Mouse (Mus musculus) right cerebral cortex, adult 2 months (tissue): ENCODE data around the gene Cadm1.

ENCODE experiments used
- DNase-seq, 2 experiments: peaks; one replicate each; pipeline ENCODE4 v3.0.0; 2021 to 2022; ENCODE audit warnings: low spot score in 2 of 2

Cadm1 gene

DNA sequence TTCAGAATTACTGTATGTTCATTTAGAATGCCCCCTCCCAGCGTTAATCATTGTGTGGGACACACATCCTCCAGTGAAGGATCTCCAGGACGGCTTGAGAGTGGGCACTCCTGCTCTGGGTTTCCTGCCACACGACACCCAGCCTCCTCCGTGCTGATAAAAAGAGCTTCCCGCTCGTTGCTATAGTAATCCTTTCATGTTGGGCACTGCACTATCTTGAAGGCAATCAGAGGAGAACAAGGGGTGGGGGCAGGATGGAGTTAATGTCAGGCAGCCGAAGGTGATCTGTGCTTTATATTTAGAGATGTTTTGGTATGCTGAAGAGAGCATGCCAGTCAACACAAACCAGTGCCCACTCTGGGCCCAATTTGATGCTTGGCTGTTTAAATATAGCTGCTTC, 209.3 kb downstream of the Cadm1 start:
- peak; percentile 63 to 68 for DNase-seq

DNA sequence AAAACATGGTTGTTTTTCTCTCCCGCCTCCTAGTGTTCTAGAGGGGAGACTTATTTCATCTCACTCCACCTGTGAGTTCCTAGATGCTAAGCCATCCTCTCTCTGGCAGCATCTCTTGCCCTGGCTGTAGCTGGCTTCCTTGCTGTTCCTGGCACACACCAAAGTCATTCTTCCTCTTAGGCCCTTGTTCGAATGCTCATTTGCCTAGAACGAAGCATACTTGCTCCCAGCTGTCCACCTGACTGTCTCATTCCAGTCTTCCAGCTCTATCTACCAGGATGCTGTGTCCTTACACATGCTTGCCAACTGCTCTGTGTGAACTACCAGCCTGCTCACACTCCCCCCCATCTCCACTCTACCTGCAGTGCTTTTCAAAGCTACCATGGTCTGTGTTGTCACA, 211.8 kb downstream of the Cadm1 start:
- DNase-seq = no peak

DNA sequence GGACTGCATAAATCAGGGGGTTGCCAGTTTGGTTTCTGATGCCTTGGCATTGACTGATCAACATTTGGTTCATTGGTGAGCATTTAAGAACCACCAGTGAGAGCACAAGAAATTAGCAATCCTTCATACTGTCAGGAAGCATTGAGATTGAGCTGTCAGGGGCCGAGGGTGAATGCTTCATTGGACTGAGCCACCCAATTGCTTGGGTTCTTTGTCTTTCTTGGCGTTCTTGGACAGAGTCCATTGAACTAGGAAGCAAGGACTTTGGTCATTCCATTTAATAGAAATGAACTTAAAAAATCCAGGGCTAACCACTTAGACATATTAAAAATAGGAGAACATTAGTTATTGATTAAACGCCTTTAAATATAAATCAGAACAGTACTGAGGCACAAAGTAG, 214.9 kb downstream of the Cadm1 start:
- no peak for DNase-seq

DNA sequence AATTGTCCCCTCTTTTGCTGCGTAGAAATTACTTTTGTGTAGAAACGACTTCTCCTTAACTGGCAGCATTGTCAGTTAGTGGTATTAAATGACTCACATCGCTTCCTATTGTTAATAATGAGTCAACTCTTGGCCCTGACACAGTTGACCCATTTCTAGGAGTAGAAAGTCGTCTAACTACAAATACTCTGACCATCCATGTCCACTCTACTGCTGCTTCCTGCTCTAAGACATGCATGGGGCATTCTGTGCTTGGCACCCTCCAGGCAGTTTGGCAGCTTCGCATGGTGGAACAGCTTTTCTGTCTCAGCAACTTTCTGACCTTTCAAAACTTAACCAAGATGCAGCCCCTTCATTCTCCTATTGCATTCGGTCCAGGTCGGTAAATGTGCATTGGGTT, 215.7 kb downstream of the Cadm1 start:
- no peak for DNase-seq

DNA sequence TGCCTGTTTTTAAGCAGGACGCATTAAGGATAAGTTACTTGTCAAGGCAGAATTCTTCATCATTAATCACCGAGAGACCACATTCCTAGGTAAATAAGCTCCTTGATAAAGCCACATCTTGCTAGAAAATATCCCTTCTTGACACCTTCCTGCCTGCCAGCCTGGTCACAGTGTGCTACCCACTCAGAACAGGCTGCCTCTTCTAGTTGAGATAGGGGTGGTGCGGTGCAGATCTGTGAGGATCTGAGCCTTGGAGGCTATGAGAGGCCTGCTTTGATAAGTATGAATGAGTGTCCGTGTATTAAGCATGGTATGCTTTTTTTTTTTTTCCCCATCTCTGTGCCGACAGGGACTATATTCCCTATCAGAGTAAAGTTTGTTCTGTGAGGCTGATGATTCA, 219.2 kb downstream of the Cadm1 start:
- no peak for DNase-seq

DNA sequence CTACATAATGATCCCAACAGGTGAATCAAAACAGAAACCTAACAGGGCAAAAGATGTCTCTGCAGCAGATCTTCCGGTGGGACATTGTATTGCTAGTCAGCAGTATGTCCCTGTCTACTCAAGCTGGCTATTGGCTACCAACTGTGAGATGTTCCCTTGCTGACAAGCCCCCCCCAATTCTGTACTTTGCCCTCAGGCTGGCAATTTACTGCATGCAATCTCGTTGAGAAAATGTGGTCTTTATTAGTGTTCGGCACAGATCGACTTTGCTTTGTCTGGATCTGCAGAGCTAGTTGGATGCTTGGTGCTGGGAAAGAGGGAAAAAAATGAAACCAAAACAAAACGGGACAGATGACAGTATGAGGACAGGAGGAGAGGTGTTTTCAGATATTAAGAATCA, 222.5 kb downstream of the Cadm1 start:
- no peak for DNase-seq

DNA sequence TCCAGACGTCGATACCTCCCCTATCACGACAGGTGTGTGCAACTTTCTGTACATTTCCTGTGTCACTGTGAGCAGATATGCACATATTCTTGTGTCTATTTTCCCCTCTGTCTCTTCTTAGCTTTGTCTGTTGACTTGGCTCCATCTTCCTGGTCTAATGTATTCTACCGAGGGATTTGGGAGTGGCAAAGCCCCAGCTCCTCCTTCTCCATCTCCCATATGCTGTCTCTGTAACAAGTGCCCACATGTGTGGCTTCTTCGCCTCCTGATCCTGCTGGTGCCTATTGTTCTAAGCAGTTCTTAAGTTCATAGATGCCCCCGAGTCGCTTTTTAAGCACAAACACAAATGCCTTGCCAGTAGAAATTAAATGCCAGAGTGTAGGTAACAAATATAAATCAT, 223.2 kb downstream of the Cadm1 start:
- DNase-seq = no peak

DNA sequence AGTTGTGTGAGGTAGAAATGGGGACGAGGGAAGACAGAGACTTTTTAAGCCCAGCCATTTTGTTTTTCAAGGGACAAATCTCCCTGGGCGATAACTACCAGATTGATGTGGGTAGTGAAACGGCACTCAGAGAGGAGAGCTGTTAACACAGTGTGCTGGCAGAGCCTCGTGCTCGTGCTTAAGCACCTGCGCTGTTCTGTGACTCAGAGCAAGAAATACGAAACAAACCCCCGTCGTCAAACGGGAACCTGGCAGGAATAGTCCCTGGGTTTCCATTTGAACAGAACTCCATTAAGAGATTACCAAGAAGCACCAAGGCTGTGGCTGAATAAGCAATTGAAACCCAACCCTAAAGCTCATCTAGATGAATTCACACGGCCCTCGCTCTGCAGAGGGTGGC, 225.1 kb downstream of the Cadm1 start:
- DNase-seq = peak; percentile 76 to 81

DNA sequence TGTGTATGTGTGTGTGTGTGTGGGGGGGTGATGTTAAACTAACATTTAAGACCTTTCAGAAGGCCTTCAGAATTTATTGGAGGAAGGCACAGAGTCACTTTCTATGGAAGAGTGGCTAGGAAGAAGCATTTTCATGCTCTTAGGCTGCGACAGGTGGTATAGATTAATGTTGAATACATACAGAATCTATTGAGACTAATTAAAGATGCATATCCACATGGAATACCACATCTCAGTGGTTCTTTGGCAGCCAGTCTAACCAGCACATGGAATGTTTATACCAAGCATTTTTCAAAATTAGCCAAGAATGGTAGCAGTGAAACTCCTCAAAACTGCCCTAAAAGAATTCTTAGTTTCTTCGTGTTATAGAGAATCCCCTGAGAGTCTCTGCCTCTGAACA, 227.8 kb downstream of the Cadm1 start:
- DNase-seq = no peak

DNA sequence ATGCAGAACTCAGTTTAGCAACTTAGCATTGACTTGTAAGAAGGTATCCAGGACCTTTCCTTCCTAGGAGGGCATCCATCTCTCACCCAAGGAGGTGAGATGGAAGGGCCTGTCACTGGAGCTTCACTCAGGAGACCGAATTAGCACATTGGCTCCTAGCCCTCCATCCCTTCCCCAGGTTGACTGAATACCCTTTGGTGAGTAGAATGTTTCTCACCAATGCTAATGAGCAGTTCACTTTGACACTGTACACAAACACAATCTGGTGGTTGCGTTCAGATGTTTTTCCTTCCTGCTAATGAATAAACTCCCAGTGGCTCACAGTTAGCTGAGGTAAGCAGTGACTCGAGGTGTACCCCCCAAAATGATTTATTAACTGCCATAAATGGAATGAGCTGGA, 228.3 kb downstream of the Cadm1 start:
- no peak for DNase-seq

DNA sequence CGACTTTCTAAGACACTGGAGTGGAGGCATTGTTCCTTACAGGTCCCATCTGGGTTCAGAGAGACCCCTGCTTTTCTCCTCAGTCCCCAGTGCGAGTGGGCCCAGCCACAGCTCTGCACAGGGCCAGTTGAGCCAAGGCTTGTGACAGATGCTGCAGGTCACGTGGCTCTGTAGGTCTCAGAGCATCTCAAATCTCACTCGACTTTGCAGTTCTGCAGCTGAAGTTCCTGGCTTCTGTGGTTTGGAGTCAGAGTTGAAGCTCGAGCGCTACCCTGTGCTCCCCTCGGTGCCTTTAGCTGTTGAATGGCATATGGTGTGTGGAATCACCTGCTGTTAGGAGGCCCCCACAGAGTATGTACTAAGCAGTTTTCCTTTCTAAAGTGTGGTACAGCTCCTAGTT, 229.8 kb downstream of the Cadm1 start:
- DNase-seq = no peak

DNA sequence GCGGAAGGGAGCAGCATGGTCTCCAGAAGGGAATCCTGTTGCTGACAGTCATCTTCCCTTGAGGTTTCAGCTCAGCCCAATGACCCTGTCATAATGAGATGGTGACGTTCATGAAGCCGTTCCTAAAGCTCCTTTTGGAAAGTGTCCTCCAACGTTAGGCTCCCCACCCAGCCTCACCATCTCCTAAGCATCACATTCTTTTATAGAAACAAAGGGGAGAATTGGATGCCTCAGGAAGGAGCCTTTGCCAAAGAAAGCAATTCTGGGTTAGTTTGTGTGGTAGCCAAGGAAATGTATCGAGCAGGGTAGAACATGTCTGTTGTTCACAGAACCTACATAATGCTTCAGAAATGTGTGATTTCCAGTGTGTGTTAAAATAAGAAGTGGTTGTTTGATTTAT, 231.6 kb downstream of the Cadm1 start:
- DNase-seq = no peak

DNA sequence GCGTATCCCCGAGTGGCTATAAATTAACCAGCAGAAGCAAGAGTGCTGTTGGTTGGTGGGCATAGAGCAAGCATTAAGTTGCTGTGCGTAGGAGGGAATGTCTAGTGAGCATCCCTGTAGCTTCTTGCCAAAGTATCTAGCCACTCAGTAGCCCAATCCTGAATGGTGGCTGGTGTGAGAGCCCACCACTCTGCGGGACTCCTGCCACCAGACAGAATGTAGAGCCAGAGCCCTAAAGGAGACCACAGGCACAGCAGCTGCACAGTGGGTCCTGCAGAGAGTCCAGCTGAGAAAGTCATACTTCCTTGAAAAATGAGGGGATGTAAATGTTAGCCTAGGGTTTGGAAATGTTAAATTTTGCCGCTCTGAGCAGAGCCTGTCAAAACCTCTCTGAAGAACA, 232.9 kb downstream of the Cadm1 start:
- DNase-seq = no peak

DNA sequence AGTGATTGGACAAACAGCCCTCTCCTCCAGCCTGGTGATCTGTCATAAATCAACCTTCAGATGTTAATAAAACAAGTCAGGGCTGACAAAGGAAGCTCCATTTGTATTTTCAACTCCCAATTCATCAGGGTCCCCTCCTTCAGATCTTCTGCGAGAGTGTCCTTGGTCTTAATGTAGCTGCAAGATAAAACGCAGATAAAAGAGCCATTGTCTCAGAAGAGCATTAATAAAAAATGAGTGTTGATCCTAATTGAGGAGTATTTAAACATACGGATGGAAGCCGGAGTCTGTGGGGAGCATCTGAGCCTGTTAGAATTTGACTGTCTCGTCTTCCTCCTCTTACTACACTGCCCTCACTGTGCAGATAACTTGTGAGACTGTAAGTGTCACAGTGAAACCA, 234.9 kb downstream of the Cadm1 start:
- DNase-seq = no peak

DNA sequence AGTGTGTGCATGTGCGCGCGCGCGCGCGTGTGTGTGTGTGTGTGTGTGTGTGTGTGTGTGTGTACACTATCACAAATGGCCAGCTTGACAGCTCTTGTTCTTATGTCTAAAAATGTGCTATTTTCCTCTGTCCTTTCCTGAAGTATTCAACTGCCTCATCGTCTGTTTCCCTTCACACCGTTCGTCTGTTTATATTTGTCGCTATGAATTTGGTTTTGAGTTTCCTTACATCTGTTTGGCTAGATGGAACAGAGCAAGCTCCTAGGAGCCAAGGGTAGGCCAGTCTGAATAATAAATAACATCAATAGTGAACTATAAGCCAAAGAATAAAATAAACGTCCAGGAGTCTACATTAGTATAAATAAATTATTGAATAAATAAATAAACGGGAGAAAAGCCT, 235.3 kb downstream of the Cadm1 start:
- DNase-seq = no peak

DNA sequence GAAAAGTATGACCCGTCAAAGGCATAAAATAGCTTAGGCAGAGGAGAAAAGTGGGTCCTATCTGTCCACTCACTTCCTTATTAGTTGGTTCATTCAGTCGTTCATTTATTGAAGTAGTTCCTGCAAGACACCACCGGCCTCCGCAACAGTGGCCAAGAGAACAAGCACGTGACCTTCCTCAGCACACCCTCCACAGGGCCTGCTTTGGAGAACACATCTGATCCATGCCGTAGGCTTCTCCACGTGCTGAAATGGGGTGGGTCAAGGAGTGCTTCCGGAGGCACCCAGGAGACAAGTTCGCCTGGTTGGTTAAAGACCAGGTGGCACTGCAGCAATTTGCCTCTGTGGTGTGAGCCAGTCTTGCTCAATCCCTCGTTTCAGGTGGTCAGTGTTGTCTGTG, 236.4 kb downstream of the Cadm1 start:
- no peak for DNase-seq

DNA sequence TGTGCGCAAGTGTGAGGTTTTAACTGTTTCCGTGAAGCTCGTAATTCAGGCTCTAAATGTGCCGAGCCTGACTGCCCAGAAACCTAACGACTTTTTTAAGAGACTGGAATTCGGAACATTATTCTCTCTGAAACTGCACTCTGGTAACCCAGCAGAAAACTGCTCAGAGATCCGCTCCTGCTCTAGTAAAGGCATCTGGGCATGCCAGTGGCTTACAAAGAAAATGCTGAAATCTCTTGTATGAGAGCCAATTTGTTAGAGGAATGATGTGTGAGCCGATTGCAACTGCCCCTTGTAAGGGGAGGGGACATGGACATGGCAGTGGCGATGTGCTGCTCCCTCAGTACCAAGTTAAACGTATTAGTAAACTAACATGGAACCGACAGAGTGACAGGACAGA, 240.9 kb downstream of the Cadm1 start:
- DNase-seq = no peak

DNA sequence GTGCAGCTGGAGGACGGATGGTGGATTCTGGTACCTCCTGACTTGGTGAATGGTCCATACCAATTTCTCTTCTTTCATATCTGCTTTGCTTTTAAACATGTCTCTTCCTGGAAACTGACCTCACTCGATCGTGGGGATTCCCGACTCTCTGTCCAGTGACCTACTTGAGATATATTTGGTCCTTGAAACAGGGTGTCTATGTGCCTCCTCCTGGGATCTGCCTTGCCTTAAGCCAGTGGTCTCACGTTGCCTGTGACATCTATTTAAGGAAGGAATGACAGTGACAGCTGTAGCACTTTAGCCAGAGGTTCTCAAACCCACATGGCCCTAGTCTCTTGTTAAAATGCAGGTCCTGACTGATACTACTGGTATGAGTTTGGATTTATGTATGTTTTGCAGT, 242.0 kb downstream of the Cadm1 start:
- no peak for DNase-seq

DNA sequence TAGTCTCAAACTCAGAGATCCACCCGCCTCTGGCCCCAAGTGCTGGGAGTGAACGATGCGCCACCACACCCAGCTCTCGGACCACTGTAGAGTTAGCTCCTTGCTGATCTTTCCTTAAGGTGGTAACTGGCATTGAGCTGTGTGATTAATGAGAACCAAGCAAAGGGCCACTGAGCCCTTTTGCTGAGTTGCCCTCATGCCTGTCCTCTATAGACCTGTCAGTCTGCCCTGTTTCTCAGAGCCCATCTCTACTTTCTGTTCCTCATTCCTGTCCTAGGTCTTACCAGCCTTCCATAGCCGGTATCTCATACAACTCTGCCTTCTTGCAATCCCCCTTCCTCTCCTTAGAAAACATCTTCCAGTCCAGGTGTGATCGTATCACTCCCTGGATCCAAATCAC, 242.8 kb downstream of the Cadm1 start:
- DNase-seq = no peak

DNA sequence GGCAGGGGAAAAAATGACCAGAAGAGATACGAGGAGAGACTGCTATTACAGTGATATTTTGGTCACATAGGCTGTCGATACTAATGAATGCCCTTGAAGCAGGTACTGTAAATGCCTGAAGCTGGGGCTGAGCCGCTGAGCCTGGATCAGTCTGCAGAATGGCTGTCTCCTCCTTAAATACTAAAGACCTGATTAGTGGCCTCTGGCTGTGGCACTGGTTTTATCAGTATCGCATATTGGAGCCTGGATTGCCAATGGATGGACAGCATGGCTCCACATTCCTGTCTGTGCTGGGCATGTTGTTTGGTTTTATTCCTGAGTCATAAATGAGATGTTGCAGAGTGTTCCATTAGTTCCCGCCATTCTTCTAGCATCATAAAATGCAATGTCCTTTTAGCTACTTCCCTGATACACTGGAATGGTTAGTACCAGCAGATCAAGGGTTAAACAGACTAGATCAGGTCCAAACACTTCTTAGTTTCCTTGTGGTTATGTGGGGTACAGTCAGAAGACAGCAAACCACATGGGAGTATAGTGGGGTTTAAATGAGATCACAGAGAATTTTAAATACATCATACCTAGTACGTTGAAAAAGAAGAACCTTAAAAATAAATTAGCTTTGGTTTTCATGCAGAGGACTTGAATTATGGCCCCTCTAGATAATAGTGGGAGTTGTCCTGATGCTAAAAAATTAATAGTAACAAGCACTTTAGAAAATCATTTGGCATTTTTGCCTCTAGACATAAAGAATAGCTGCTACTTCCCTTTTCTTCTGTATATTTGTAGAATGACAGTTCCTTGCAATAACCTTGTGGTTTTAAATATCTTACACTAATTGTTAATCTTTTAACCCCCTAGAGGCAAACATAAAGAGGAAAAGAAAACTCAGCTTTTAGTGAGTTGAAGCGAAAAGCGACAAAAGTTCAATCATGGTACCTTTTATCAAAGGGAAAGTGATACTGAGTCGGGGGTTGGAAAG, 247.3 kb downstream of the Cadm1 start:
- DNase-seq = no peak

DNA sequence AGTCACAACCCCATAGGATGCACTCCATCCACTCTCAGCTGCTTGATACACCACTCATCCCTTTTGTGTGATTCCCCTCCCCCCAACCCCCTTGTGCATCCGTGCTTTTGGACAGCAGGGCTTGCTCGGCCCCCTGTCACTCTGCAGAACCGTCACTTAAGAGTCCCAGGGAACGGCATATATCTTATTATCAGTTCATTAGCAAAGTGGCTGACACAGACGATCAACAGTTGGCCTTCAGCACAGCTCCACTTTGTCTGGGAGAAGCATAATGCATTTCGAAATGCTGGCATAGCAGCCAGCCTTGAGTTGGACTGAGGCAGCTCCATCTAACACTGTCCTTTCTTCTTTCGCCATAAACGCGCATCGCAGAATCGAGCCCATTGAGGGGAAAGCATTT, 248.5 kb downstream of the Cadm1 start:
- no peak for DNase-seq

DNA sequence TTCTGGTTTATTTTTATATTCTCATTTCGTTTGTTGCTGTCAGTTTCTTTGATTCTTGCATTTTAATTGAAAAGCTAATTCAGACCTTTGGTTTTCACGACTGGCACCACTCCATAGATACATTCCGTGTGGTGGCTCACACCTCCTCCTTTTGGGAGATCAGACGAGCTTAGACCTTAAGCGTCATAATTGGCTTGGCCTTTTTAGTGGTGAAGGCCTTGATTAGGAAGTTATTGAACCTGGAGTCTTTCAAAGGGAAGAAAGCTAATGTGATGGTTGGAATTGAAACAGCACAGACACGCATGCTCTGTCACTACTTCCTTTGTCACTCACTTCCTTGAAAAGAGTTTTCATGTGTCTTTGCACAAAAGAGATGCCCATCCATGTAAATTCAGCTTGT, 249.3 kb downstream of the Cadm1 start:
- no peak for DNase-seq

DNA sequence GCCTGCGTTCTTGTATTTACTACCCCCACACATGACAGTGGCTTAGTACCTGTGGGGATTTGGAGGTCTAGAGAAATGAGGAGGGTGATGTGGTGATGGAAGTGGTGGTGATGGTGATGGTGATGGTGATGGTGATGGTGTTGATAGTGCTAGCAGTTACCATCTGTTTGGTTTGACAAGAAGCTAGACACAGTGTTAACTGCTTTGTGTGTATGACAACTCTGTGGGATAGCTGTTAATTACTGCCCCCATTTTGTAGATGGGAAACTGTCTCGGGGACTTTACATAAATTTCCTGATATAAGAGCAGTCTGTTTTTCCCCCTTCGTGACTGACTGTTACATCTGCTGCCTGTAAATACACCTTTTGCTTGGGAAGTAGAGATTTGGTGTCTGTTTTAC, 256.7 kb downstream of the Cadm1 start:
- DNase-seq = no peak

DNA sequence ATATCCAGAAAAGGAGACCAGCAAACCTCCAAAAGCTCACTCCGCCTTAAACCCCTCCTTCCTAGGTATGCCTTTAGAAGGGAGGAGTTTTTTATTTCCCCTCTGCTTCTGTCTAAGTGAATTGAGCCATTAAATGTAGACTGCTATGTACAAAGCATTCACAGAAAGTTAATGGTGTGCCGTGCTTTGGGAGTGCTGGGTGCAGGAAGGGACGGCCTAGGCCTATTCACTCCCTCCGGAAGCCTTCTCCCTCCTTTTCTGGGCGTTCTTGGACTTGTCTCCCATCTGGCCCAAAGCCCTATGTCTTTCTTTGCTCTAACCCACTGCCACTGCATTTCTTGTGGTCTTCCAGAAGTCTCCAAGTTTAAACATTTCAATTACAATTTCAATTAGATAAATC, 268.5 kb downstream of the Cadm1 start:
- no peak for DNase-seq
